Mouse (Mus musculus) forebrain, embryonic 15.5 days (tissue): ENCODE results near the gene Zc3h6. TPM values are rescaled to one million over a fixed set of nuclear protein-coding genes. Genes with fewer than 3 reads are reported as not detected.

Experiments
- ATAC-seq: fragments of 200-750 bp; cut with Nextera tagmentation; replicated peaks from 2 replicates; pipeline ENCODE4 v1.8.0; 2017; ENCODE audit warnings: mild to moderate bottlenecking, moderate TSS enrichment, moderate library complexity
- H3K27ac ChIP-seq: fragments of 300-500 bp; sonication (generic); replicated peaks from 2 replicates; pipeline ENCODE4 v1.5.1; 2015; ENCODE audit warnings: mild to moderate bottlenecking, inconsistent platforms
- H3K27me3 ChIP-seq: fragments of 300-500 bp; sonication (generic); 2 replicates; pipeline ENCODE4 v1.6.1; 2015; ENCODE audit warnings: inconsistent platforms
- H3K36me3 ChIP-seq: fragments of 300-500 bp; sonication (generic); 2 replicates; pipeline ENCODE4 v1.6.1; 2015; ENCODE audit warnings: mild to moderate bottlenecking, inconsistent platforms
- H3K4me1 ChIP-seq: fragments of 300-500 bp; sonication (generic); 2 replicates; pipeline ENCODE4 v1.6.1; 2015; ENCODE audit warnings: inconsistent platforms
- H3K4me2 ChIP-seq: fragments of 300-500 bp; sonication (generic); replicated peaks from 2 replicates; pipeline ENCODE4 v1.6.1; 2015; ENCODE audit warnings: mild to moderate bottlenecking, inconsistent platforms
- H3K4me3 ChIP-seq: fragments of 300-500 bp; sonication (generic); 2 replicates; pipeline ENCODE4 v1.5.1; 2015; ENCODE audit warnings: mild to moderate bottlenecking, inconsistent platforms
- H3K9ac ChIP-seq: fragments of 300-500 bp; sonication (generic); replicated peaks from 2 replicates; pipeline ENCODE4 v1.6.1; 2015; ENCODE audit warnings: mild to moderate bottlenecking, inconsistent platforms
- H3K9me3 ChIP-seq: fragments of 300-500 bp; sonication (generic); 2 replicates; pipeline ENCODE4 v1.6.1; 2016; ENCODE audit warnings: inconsistent platforms
- WGBS: fragments of 180-500 bp; shearing (Covaris S2); methylation state at CpG from one replicate; pipeline ENCODE4 v1.1.7; 2015; ENCODE audit warnings: mixed read lengths; 5-methylcytosine and 5-hydroxymethylcytosine counted together
- polyA plus RNA-seq: library from polyadenylated mRNA; unstranded; fragments of >200 nt; fragmentation: Nextera tagmentation; extraction: Ambion mirVana; gene quantifications from 2 replicates; pipeline ENCODE4 v1.2.1, GENCODE M21; 2015

Zc3h6 gene
- polyA plus RNA-seq, 1 experiment from 2014 or later: 4.8 TPM

GRCm38 (mm10) chr2:129038937-129039631 lies 71.9 kb downstream of the Zc3h6 start:
- peaks cover 9% of the 10 kb centered on the region for H3K4me1 ChIP-seq
- peak; percentile 43 for ATAC-seq
- H3K27ac ChIP-seq: no peak overlapping the region
- WGBS: 2% methylated on average over 62 of the region's 62 CpGs
- H3K9ac ChIP-seq: peak overlapping the region; percentile 46
- peak overlapping the region; percentile 44 for H3K4me3 ChIP-seq
- peaks cover 12% of the 10 kb centered on the region; the same call in 1 of the 2 replicates for H3K27me3 ChIP-seq
- no peaks in the 10 kb centered on the region for H3K9me3 ChIP-seq
- H3K36me3 ChIP-seq: no peaks in the 10 kb centered on the region
- peak overlapping the region; percentile 93 for H3K4me2 ChIP-seq

GRCm38 (mm10) chr2:129040567-129040966 lies 73.4 kb downstream of the Zc3h6 start:
- Histone ChIP-seq H3K27ac (no peak overlapping the region), H3K27me3 (peaks cover 12% of the 10 kb centered on the region; the same call in 1 of the 2 replicates), H3K4me2 (no peak overlapping the region), H3K9me3 (no peaks in the 10 kb centered on the region), H3K36me3 (no peaks in the 10 kb centered on the region), H3K9ac (no peak overlapping the region), H3K4me1 (peaks cover 9% of the 10 kb centered on the region), H3K4me3 (no peak overlapping the region)
- WGBS: 41% methylated on average over 6 of the region's 6 CpGs
- ATAC-seq: no peak

GRCm38 (mm10) chr2:129046172-129046845 lies 79.1 kb downstream of the Zc3h6 start:
- no peak overlapping the region for H3K4me2 ChIP-seq
- no peak for ATAC-seq
- 78% methylated on average over 6 of the region's 6 CpGs for WGBS
- H3K9me3 ChIP-seq: no peaks in the 10 kb centered on the region
- no peaks in the 10 kb centered on the region for H3K27me3 ChIP-seq
- H3K27ac ChIP-seq: no peak overlapping the region
- H3K4me1 ChIP-seq: no peaks in the 10 kb centered on the region
- H3K36me3 ChIP-seq: no peaks in the 10 kb centered on the region
- H3K9ac ChIP-seq: no peak overlapping the region
- H3K4me3 ChIP-seq: no peak overlapping the region

- 89% methylated on average over 4 of the region's 4 CpGs for WGBS
- Histone ChIP-seq H3K27me3 (no peaks in the 10 kb centered on the region), H3K4me2 (no peak overlapping the region)
Measured at GRCm38 (mm10) chr2:129046846-129047196, 79.6 kb downstream of the Zc3h6 start.

GRCm38 (mm10) chr2:129047811-129048210 lies 80.6 kb downstream of the Zc3h6 start, which contains the start of gene Vinac1:
TSS of gene Vinac1 (minus strand) at chr2:129048172.
- Histone ChIP-seq H3K9ac (no peak within 1 kb of the TSS), H3K36me3 (no peaks in the 10 kb centered on the region), H3K27me3 (no peaks in the 10 kb centered on the region), H3K27ac (no peak within 1 kb of the TSS), H3K4me1 (no peaks in the 10 kb centered on the region), H3K4me2 (no peak within 1 kb of the TSS), H3K4me3 (no peak within 1 kb of the TSS), H3K9me3 (no peaks in the 10 kb centered on the region)
- no peak for ATAC-seq
- 80% methylated on average over 8 of the region's 8 CpGs for whole genome bisulfite sequencing

More at GRCm38 (mm10) chr2:129046846-129047196, 79.6 kb downstream of the Zc3h6 start:
- Histone ChIP-seq H3K4me3 (no peak overlapping the region), H3K9ac (no peak overlapping the region), H3K9me3 (no peaks in the 10 kb centered on the region), H3K27ac (no peak overlapping the region), H3K4me1 (no peaks in the 10 kb centered on the region), H3K36me3 (no peaks in the 10 kb centered on the region)
- ATAC-seq: no peak

- Histone ChIP-seq H3K27me3 (no peaks in the 10 kb centered on the region), H3K9ac (no peak overlapping the region), H3K36me3 (no peaks in the 10 kb centered on the region), H3K27ac (no peak overlapping the region), H3K9me3 (no peaks in the 10 kb centered on the region), H3K4me2 (no peak overlapping the region), H3K4me1 (no peaks in the 10 kb centered on the region), H3K4me3 (no peak overlapping the region)
- ATAC-seq: no peak
- 74% methylated on average over 4 of the region's 4 CpGs for WGBS
Measured at GRCm38 (mm10) chr2:129052451-129052983, 85.3 kb downstream of the Zc3h6 start.

GRCm38 (mm10) chr2:129055741-129056140 lies 88.5 kb downstream of the Zc3h6 start:
- Histone ChIP-seq H3K9me3 (no peaks in the 10 kb centered on the region), H3K27ac (no peak overlapping the region), H3K4me3 (no peak overlapping the region), H3K36me3 (no peaks in the 10 kb centered on the region), H3K4me2 (no peak overlapping the region), H3K9ac (no peak overlapping the region), H3K4me1 (no peaks in the 10 kb centered on the region), H3K27me3 (no peaks in the 10 kb centered on the region)
- ATAC-seq: no peak
- WGBS: 93% methylated on average over 6 of the region's 6 CpGs

- no peak overlapping the region for H3K27ac ChIP-seq
- ATAC-seq: no peak
- H3K27me3 ChIP-seq: no peaks in the 10 kb centered on the region
- no peak overlapping the region for H3K4me2 ChIP-seq
- no peaks in the 10 kb centered on the region for H3K4me1 ChIP-seq
- no peak overlapping the region for H3K9ac ChIP-seq
- no peak overlapping the region for H3K4me3 ChIP-seq
- no peaks in the 10 kb centered on the region for H3K9me3 ChIP-seq
- no peaks in the 10 kb centered on the region for H3K36me3 ChIP-seq
- 40% methylated on average over 9 of the region's 9 CpGs for WGBS
Measured at GRCm38 (mm10) chr2:129056597-129056996, 89.4 kb downstream of the Zc3h6 start.

GRCm38 (mm10) chr2:129057256-129057655 lies 90.1 kb downstream of the Zc3h6 start:
- WGBS: 93% methylated on average over 8 of the region's 8 CpGs
- H3K9me3 ChIP-seq: no peaks in the 10 kb centered on the region
- no peak overlapping the region for H3K4me3 ChIP-seq
- no peak for ATAC-seq
- H3K9ac ChIP-seq: no peak overlapping the region
- no peaks in the 10 kb centered on the region for H3K4me1 ChIP-seq
- no peak overlapping the region for H3K4me2 ChIP-seq
- no peaks in the 10 kb centered on the region for H3K27me3 ChIP-seq
- H3K27ac ChIP-seq: no peak overlapping the region
- no peaks in the 10 kb centered on the region for H3K36me3 ChIP-seq

GRCm38 (mm10) chr2:129057920-129058361 lies 90.7 kb downstream of the Zc3h6 start:
- ATAC-seq: no peak
- no peaks in the 10 kb centered on the region for H3K4me1 ChIP-seq
- H3K9ac ChIP-seq: no peak overlapping the region
- no peak overlapping the region for H3K4me3 ChIP-seq
- no peak overlapping the region for H3K4me2 ChIP-seq
- H3K36me3 ChIP-seq: no peaks in the 10 kb centered on the region
- H3K27ac ChIP-seq: no peak overlapping the region
- WGBS: 91% methylated on average over 6 of the region's 6 CpGs
- no peaks in the 10 kb centered on the region for H3K27me3 ChIP-seq
- H3K9me3 ChIP-seq: no peaks in the 10 kb centered on the region

GRCm38 (mm10) chr2:129061456-129062059 lies 94.4 kb downstream of the Zc3h6 start:
- WGBS: 81% methylated on average over 10 of the region's 10 CpGs
- H3K36me3 ChIP-seq: no peaks in the 10 kb centered on the region
- peaks cover 10% of the 10 kb centered on the region for H3K4me1 ChIP-seq
- H3K4me3 ChIP-seq: no peak overlapping the region
- H3K9ac ChIP-seq: no peak overlapping the region
- ATAC-seq: no peak
- no peaks in the 10 kb centered on the region for H3K27me3 ChIP-seq
- no peaks in the 10 kb centered on the region for H3K9me3 ChIP-seq
- no peak overlapping the region for H3K4me2 ChIP-seq
- no peak overlapping the region for H3K27ac ChIP-seq
